Mouse (Mus musculus): ENCODE data around the gene Zfp719.

Gene Zfp719

GRCm38 (mm10) chr7:43606896-43607742 lies 27.7 kb downstream of the Zfp719 start, which contains the start of gene Zfp819:
Gene Zfp819 (plus strand): TSS chr7:43607169.
- peak; percentile 23 to 49 for DNase-seq (ENCODE audit: low read depth in 1 of 2, low spot score in 2 of 2)

- peak; percentile 22 to 46 for DNase-seq (ENCODE audit: low read depth in 1 of 2, low spot score in 2 of 2)
These were observed 28.4 kb downstream of the Zfp719 start for GRCm38 (mm10) chr7:43607743-43608287.

GRCm38 (mm10) chr7:43608316-43608824 lies 29.0 kb downstream of the Zfp719 start:
- no peak for DNase-seq (ENCODE audit: low read depth in 1 of 2, low spot score in 2 of 2)

- no peak for DNase-seq (ENCODE audit: low read depth in 1 of 2, low spot score in 2 of 2)
These were observed 34.6 kb downstream of the Zfp719 start for GRCm38 (mm10) chr7:43613816-43614551.

- no peak for DNase-seq (ENCODE audit: low read depth in 1 of 2, low spot score in 2 of 2)
These were observed 43.5 kb downstream of the Zfp719 start for GRCm38 (mm10) chr7:43622927-43623326.

DNA sequence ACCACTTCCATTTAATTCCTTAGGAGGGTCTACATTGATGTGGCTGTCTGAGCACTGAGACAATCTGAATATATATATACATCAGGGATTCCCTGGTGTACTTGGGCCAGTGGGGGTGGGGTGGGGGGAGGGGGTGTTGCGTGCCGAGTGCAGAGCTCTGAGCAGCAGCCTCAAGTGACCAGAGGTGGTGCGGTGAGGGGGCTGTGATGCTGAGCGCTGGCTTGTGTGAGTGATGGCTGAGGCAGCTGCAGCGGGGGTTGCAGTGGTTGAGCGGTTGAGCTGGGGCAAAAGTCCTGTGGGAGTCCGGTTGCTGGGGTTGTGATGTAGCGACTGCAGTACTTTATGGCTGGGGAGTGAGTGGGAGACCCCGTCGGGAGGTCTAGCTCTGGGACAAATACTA lies 44.4 kb downstream of the Zfp719 start:
- no peak for DNase-seq (ENCODE audit: low read depth in 1 of 2, low spot score in 2 of 2)

DNA sequence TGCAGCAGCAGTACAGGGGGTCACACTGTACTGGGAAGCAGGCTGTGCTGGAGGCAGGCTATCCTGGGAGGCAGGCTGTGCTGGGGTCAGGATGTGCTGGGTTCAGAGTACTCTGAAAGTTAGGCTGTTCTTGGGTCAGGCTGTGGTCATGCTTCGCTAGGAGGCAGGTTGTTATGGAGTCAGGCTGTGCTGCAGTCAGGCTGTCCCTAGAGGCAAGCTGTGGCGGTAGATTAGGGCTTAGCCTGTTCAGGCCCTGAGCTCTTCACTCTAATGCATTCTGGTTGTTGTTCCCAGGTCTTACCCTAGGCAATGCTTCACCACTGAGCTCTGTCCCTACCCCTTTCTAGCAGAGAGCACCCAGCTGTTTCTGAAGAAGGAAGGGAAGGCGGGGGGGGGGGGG lies 45.7 kb downstream of the Zfp719 start:
- DNase-seq (ENCODE audit: low read depth in 1 of 2, low spot score in 2 of 2), result no peak

DNA sequence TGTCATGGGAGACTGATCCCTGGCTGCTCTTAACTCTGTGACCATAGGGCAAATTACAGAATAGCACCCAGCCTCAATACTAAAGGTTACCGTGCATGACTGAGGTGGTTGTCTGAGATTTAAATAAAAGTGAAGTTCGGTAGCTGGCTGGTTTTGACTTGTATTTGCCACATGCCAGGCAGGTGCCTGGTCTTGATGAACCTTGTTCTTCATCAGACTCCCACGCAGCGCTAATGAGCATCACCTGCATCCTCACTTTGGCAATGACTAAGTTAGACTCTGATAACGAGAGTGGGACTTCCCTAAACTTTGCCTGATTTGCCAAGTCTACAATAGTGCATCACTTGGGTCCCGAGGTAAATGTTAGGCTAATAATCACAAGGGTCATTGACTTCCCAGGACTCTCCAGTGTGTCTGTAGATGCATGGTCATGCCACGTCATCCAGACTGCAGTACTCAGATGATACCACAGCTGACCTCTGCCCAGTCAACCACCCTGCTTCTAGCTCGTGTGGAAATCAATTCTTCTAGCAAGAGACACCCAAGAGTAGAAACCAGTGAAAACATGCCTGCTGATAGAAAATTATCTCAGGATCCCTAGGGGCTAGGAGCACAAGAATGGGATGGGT lies 46.5 kb downstream of the Zfp719 start:
- no peak for DNase-seq (ENCODE audit: low read depth in 1 of 2, low spot score in 2 of 2)

DNA sequence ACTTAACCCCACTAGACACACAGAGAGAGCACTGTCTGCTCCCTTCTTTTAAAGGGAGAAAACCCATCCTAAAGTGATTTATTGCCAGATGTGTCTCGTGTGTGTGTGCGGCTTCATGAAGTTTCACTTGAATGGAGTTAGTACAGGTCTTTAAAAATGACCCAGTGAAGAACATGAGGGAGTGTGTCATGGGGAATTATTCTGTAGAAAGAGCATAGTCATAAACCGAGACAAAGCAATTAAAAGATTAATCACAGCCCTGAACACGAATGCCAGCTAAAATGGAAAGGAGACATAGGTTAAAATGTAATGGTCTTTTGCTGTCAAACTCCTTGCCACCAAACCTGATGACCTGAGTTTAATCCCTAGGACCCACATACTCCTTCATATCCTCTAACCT lies 54.5 kb downstream of the Zfp719 start:
- DNase-seq (ENCODE audit: low read depth in 1 of 2, low spot score in 2 of 2), result no peak

- DNase-seq (ENCODE audit: low read depth in 1 of 2, low spot score in 2 of 2), result no peak
These were observed 55.1 kb downstream of the Zfp719 start, which contains the start of gene Ceacam18 for GRCm38 (mm10) chr7:43634500-43634899. Gene Ceacam18 (plus strand): TSS chr7:43634707.

- DNase-seq (ENCODE audit: low read depth in 1 of 2, low spot score in 2 of 2), result peak in 1 of 2 experiments; percentile 6
These were observed 56.8 kb downstream of the Zfp719 start for GRCm38 (mm10) chr7:43636194-43636593.

DNA sequence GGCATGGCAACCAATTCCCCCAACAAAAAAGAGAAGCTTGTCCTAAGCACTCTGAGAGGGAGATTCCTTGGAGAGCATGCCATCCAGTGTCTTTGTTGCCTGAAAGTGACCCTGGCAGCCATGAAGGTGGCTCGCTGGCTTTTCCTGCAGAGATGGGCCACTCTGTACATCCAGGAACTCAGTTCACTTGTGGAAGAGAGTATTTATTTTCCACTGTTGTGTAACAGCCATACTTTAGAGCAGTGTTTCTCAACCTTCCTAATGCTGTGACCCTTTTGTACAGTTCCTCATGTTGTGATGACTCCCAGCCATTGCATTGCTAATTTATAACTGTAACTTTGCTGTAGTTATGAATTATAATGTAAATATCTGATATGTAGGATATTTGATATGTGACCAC lies 57.7 kb downstream of the Zfp719 start:
- DNase-seq (ENCODE audit: low read depth in 1 of 2, low spot score in 2 of 2), result peak in 1 of 2 experiments; percentile 18

DNA sequence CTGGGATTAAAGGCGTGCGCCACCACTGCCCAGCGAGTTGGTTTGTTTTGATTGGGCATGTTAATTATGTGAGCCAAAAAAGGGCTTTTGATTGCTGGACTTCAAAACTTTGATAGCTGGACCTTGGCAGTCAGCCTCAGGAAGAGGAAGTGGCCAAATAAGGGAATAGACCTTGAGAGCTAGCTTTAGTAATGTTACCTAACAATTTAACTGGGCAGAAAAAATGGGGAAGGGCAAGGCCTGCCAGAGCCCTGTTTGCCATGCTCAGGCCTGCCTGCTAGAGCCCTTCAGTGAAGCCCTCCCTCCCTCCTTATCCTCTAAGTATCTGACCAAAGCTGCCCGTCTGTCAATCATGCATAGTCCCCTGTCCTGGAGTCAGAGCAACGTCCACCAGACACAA lies 63.2 kb downstream of the Zfp719 start:
- peak in 1 of 2 experiments; percentile 28 for DNase-seq (ENCODE audit: low read depth in 1 of 2, low spot score in 2 of 2)
